Mouse (Mus musculus) lung, embryonic 15.5 days (tissue): ENCODE results near the gene Ctsc. TPM values are rescaled to one million over a fixed set of nuclear protein-coding genes. Genes with fewer than 3 reads are reported as not detected.
"Not testable (repeated sequence)": the region's sequence is repeated elsewhere in the genome, so short reads cannot be mapped to it uniquely, and the experiment has no call there.

Source experiments
- ATAC-seq: fragments of 200-750 bp; cut with Nextera tagmentation; 2 replicates; pipeline ENCODE4 v1.8.0; 2017; ENCODE audit warnings: moderate number of reproducible peaks, borderline replicate concordance; ENCODE audit not compliant: low FRiP score, low TSS enrichment; ENCODE audit errors: extremely low read depth
- H3K27ac ChIP-seq: fragments of 300-500 bp; sonication (generic); 2 replicates; pipeline ENCODE4 v1.5.1; 2015; ENCODE audit warnings: moderate library complexity, mild to moderate bottlenecking, inconsistent platforms
- H3K27me3 ChIP-seq: fragments of 300-500 bp; sonication (generic); 2 replicates; pipeline ENCODE4 v1.6.1; 2015; ENCODE audit warnings: inconsistent platforms
- H3K36me3 ChIP-seq: fragments of 300-500 bp; sonication (generic); 2 replicates; pipeline ENCODE4 v1.6.1; 2015; ENCODE audit warnings: inconsistent platforms
- H3K4me1 ChIP-seq: fragments of 300-500 bp; sonication (generic); 2 replicates; pipeline ENCODE4 v1.6.1; 2015; ENCODE audit warnings: inconsistent platforms
- H3K4me2 ChIP-seq: fragments of 300-500 bp; sonication (generic); 2 replicates; pipeline ENCODE4 v1.6.1; 2015; ENCODE audit warnings: inconsistent platforms, mild to moderate bottlenecking, moderate library complexity
- H3K4me3 ChIP-seq: fragments of 300-500 bp; sonication (generic); 2 replicates; pipeline ENCODE4 v1.5.1; 2015; ENCODE audit warnings: mild to moderate bottlenecking, inconsistent platforms
- H3K9ac ChIP-seq: fragments of 300-500 bp; sonication (generic); 2 replicates; pipeline ENCODE4 v1.6.1; 2015; ENCODE audit warnings: inconsistent platforms
- H3K9me3 ChIP-seq: fragments of 300-500 bp; sonication (generic); 2 replicates; pipeline ENCODE4 v1.6.1; 2016; ENCODE audit warnings: inconsistent platforms
- WGBS: fragments of 180-500 bp; shearing (Covaris S2); methylation state at CpG from one replicate; pipeline ENCODE4 v1.1.7; 2015; 5-methylcytosine and 5-hydroxymethylcytosine counted together
- polyA plus RNA-seq: library from polyadenylated mRNA; unstranded; fragments of >200 nt; fragmentation: Nextera tagmentation; extraction: Ambion mirVana; gene quantifications from 2 replicates; pipeline ENCODE4 v1.2.1, GENCODE M21; 2015

The Ctsc gene
- 120 and 136 TPM in 2 replicates for polyA plus RNA-seq

DNA sequence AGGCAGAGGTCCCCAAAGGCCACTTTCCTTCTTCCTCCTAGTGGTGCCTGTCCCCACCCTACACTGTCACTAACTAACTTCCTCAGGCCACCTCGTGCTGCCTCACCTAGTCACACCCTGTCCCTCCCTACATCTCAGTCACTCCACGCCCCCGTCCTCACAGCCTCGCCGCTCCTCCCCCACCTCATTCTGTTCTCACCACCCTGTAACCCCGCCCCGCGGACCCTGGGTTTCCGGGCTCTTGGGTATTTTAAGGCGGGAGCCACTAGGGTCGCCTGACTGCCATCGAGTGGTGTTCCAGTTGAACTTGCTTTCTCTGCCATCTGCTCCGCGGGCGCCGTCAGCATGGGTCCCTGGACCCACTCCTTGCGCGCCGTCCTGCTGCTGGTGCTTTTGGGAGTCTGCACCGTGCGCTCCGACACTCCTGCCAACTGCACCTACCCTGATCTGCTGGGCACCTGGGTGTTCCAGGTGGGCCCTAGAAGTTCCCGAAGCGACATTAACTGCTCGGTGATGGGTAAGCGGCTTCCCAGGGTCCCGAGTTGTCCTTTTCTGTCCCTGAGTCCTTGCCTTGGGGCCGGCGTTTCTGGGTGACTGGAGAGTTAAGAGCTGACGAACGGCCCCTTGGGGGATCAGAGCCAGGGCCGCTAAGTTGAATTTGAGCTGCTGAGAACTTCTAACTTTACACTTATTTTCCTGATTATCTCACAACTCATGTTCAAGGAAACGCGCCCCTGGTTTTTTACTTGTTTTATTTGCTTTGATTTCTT lies at the start of gene Ctsc:
Gene Ctsc, plus strand, starts transcription at position 228 of the 770 bp plus-strand sequence.
- peak within 1 kb of the TSS; percentile 65 for H3K9ac ChIP-seq
- H3K4me3 ChIP-seq = peak within 1 kb of the TSS; percentile 56
- H3K27ac ChIP-seq = peak within 1 kb of the TSS; percentile 85
- H3K27me3 ChIP-seq = no peaks in the 10 kb centered on the region
- peaks cover 11% of the 10 kb centered on the region; the same call in 1 of the 2 replicates for H3K36me3 ChIP-seq
- H3K9me3 ChIP-seq = no peaks in the 10 kb centered on the region
- peaks cover 8% of the 10 kb centered on the region; the same call in 1 of the 2 replicates for H3K4me1 ChIP-seq
- WGBS = under 1% methylated on average over 34 of the region's 34 CpGs
- H3K4me2 ChIP-seq = peak within 1 kb of the TSS; percentile 67
- peak; percentile 91 for ATAC-seq

DNA sequence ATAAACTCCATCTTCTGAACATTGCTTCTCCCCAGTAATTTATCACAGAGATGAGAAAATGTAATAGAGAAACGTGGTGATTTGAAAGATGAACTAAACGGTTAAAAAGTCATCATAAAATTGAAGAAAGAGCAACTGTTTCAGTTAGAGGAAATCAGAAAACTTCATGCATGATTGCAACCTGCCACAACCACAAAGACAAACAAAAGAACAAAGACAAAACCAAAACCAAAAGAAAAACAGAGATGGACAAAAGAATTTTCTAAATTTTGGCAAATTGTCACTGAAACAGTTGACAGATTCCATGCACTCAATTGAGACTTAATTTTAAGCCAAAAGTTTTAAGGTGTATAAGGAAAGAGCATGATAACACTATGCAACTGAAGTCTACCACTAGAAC lies 48.8 kb upstream of the Ctsc start:
- H3K9me3 ChIP-seq = no peaks in the 10 kb centered on the region
- no peaks in the 10 kb centered on the region for H3K4me1 ChIP-seq
- no peaks in the 10 kb centered on the region for H3K36me3 ChIP-seq
- H3K4me3 ChIP-seq = no peak overlapping the region
- no peak overlapping the region for H3K9ac ChIP-seq
- no peak overlapping the region for H3K27ac ChIP-seq
- no peak for ATAC-seq
- no peak overlapping the region for H3K4me2 ChIP-seq
- 56% methylated on average over 2 of the region's 2 CpGs for WGBS
- H3K27me3 ChIP-seq = no peaks in the 10 kb centered on the region

DNA sequence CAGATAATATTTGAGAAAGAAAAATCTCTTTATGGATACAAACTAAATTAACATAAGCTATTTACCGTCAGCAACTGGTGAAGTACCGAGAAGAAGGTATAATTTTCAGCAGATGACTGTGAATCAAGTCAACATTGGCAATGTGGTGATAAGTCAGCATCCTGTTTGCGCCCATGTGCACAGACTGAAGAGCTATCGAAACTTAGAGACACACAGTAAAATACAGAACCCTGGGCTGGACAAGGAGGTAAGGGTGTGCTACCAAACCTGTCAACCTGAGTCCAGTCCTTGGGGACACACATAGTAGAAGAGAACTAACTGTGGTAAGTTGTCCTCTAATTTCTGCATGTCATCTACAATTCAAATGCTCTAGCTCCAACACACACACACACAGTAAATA lies 47.8 kb upstream of the Ctsc start:
- Histone ChIP-seq H3K27ac (no peak overlapping the region), H3K9ac (no peak overlapping the region), H3K4me2 (no peak overlapping the region), H3K36me3 (no peaks in the 10 kb centered on the region), H3K4me1 (no peaks in the 10 kb centered on the region), H3K4me3 (no peak overlapping the region), H3K9me3 (no peaks in the 10 kb centered on the region), H3K27me3 (no peaks in the 10 kb centered on the region)
- 78% methylated on average over 4 of the region's 4 CpGs for WGBS
- no peak for ATAC-seq

DNA sequence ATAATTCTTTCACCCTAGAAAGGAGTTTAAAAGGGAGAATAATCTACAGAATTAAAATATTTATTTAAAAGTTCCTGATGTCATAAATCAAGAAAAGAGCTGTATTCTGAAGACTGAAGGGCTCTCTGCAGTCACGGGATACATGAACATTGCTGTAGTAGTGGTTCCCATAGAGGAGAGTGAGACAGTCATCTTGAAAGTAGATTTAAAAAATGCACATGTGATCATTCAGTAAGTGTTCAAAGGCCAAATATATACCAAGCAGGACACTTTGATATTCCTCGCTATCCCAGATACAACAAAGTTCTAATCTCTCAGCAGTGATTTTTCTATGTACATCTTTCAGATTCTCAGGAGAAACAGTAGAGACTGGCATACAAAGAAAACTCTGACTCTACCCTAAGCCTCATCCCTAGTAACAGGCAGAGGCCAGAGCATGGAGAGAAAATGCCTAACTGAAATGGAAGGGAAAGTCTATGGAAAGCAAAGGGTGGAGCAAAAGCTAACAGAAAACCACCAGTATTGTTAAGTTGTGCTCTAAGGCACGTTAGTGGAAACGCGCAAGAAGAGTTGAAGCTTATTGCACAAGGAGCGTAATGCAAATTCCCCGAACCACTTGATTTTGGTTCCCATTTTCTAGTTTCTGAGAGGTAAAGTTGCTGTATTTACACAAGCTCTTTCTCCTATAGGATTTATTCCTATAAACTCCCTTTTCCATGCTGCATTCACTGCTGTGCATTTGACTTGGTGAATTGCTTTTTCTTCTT lies 46.9 kb upstream of the Ctsc start:
- no peaks in the 10 kb centered on the region for H3K9me3 ChIP-seq
- no peaks in the 10 kb centered on the region for H3K36me3 ChIP-seq
- no peaks in the 10 kb centered on the region for H3K4me1 ChIP-seq
- no peak overlapping the region for H3K27ac ChIP-seq
- no peaks in the 10 kb centered on the region for H3K27me3 ChIP-seq
- no peak for ATAC-seq
- 88% methylated on average over 7 of the region's 7 CpGs for WGBS
- H3K9ac ChIP-seq = no peak overlapping the region
- H3K4me3 ChIP-seq = no peak overlapping the region
- H3K4me2 ChIP-seq = no peak overlapping the region

DNA sequence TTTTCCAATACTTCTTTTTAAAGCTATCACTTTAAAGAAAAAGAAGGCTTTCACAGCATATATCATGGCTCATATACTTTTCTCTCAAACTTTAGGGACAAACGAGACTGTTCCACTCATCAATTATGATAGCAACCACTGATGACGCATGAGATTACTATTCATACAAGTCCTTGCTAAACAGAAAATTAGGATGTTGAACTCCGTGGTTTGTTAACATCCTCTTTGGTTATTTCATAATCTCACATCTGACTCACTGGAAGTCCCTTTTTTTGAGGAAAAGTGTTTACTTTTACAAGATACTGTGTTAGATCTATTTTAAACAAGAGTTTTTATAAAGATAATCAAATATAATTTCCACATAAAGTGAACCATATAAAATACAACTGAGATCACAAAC lies 34.8 kb upstream of the Ctsc start:
- no peak overlapping the region for H3K4me3 ChIP-seq
- WGBS = 39% methylated on average over 3 of the region's 3 CpGs
- no peaks in the 10 kb centered on the region for H3K27me3 ChIP-seq
- no peak for ATAC-seq
- H3K9ac ChIP-seq = no peak overlapping the region
- no peaks in the 10 kb centered on the region for H3K9me3 ChIP-seq
- no peak overlapping the region for H3K27ac ChIP-seq
- no peaks in the 10 kb centered on the region for H3K36me3 ChIP-seq
- H3K4me2 ChIP-seq = no peak overlapping the region
- no peaks in the 10 kb centered on the region for H3K4me1 ChIP-seq

DNA sequence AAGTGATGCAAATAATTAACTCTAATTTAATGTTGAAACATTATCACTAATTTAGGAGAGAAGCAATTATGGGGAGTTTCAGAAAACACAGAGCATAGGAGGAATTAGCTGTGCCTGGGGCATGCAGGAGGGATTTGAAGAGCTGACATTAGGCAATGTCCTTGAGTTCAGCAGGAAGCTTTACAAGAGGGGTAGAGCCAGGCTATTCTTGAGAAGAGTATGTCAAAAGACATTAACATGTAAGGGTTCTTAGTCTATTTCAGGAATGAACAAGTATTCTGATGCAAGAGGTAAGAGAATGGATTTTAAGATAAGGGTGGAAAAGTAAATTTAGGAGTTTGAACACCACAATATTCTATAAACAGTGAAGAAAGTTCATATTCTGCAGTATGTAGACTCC lies 33.4 kb upstream of the Ctsc start:
- no peak overlapping the region for H3K27ac ChIP-seq
- H3K4me2 ChIP-seq = no peak overlapping the region
- no peaks in the 10 kb centered on the region for H3K36me3 ChIP-seq
- no peaks in the 10 kb centered on the region for H3K27me3 ChIP-seq
- H3K9ac ChIP-seq = no peak overlapping the region
- no peaks in the 10 kb centered on the region for H3K9me3 ChIP-seq
- no peaks in the 10 kb centered on the region for H3K4me1 ChIP-seq
- no peak overlapping the region for H3K4me3 ChIP-seq
- ATAC-seq = no peak

DNA sequence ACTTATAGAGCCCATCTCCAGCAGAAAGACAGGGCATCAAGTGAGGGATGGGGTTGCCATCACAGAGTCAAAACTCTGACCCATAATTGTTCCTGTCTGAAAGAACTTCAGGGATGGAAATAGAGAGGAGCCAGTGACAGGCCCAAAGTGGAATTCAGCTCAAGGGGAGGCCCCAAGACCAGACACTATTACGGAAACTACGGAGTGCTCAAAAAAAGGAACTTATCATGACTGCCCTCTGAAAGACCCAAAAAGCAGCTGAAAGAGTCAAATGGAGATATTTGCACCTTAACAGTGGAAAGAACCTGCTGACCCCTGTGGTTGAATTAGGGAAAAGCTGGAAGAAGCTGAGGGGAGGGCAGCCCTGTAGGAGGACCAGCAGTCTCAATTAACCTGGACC lies 27.5 kb upstream of the Ctsc start:
- 88% methylated on average over 2 of the region's 2 CpGs for WGBS
- H3K4me3 ChIP-seq, H3K36me3 ChIP-seq, H3K4me1 ChIP-seq, H3K9me3 ChIP-seq, H3K27me3 ChIP-seq, H3K27ac ChIP-seq, H3K9ac ChIP-seq, ATAC-seq, H3K4me2 ChIP-seq: not testable (repeated sequence)

DNA sequence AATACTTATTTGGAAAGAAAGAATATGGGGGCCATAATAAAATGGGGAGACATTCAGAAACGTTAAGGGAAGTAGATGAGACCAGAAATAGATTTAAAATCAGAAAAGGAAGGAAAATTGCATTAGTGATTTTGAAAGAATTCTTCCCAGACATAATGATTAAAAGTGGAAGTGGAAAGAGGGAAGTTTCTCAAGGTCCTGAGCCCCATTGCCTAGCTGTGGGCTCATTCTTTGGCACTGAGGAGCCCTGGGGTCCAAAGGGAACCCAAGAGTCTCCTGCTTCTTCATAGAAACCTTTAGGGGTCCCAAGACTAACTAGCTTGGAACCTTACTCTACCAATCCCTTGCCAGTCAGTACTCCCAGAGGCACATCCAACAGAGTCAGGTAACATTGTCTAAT lies 26.4 kb upstream of the Ctsc start:
- H3K36me3 ChIP-seq = no peaks in the 10 kb centered on the region
- H3K4me2 ChIP-seq = no peak overlapping the region
- no peak for ATAC-seq
- no peaks in the 10 kb centered on the region for H3K27me3 ChIP-seq
- no peak overlapping the region for H3K27ac ChIP-seq
- H3K4me3 ChIP-seq = no peak overlapping the region
- no peaks in the 10 kb centered on the region for H3K4me1 ChIP-seq
- no peak overlapping the region for H3K9ac ChIP-seq
- H3K9me3 ChIP-seq = no peaks in the 10 kb centered on the region; the same call in 1 of the 2 replicates
- 55% methylated on average over 1 of the region's 1 CpGs for WGBS

DNA sequence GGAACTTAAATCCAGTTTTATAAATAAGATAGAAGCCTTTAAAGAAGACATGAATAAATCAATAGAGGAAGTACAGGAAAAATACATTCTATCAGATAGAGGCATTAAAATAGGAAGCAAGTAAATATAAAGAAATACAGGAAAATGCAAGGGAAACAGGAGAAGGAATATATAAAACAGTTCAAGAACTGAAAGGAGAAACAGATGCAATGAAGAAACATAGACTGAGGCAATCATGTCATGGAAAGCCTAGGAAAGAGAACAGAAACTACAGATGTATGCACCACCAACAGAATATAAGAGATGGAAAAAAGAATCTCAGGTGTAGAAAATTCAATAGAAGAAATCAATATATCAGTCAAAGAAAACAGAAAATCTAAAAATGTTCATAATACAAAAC lies 25.8 kb upstream of the Ctsc start:
- Histone ChIP-seq H3K27me3 (no peaks in the 10 kb centered on the region), H3K4me3 (no peak overlapping the region), H3K4me2 (no peak overlapping the region), H3K9ac (no peak overlapping the region), H3K9me3 (no peaks in the 10 kb centered on the region; the same call in 1 of the 2 replicates), H3K27ac (no peak overlapping the region), H3K36me3 (no peaks in the 10 kb centered on the region), H3K4me1 (no peaks in the 10 kb centered on the region)
- ATAC-seq = no peak

DNA sequence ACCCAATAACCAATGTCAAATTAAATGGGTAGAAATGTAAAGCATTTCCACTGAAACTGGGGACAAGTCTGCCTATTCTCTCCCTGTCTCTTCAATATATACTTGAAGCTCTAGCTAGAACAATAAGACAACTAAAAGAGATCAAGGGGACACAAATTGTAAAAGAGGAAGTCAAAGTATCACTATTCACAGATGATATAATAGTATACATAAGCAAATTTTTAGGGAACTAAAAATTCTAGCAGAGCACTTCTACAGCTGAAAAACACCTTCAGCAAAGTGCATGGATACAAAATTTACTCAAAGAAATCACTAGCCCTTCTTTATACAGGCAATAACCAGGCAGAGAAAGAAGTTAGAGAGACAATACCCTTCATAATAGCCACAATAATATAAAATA lies 23.0 kb upstream of the Ctsc start:
- no peak overlapping the region for H3K4me3 ChIP-seq
- H3K4me1 ChIP-seq = no peaks in the 10 kb centered on the region
- no peaks in the 10 kb centered on the region; the same call in 1 of the 2 replicates for H3K9me3 ChIP-seq
- H3K27ac ChIP-seq = no peak overlapping the region
- H3K4me2 ChIP-seq = no peak overlapping the region
- H3K9ac ChIP-seq = no peak overlapping the region
- ATAC-seq = no peak
- H3K27me3 ChIP-seq = no peaks in the 10 kb centered on the region
- H3K36me3 ChIP-seq = no peaks in the 10 kb centered on the region

DNA sequence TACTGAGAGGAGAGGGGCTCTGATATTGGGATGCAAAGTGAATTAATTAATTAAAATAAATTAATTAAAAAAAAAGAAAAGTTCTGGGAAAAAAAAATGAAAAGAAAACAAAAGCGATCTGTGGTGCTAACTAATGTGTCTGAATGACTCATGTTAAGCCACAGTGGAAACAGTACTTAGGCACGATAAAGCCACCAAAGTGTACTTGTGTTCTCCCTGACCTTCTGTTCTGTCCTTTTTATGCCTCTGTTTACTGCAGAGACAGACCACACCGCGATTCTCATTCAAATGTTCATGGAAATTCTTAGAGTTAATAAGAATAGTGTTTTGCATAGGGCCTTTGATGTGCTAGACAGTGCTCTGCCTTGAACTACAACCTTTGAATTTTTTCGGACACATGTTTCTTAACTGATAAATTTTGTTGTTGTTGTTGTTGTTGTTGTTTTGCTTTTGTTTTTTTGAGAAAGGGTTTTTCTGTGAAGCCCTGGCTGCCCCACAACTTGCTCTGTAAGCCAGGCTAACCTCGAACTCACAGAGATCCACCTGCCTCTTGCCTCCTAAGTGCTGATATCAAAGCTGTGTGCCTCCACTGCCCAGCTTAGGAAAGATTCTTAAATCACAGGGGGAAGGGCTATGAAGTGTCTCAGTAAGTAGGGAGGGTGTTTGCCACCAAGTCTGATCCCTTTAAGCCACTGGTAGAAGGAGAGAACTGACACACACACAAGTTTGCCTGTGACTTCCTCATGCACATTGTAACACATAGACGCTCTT lies 18.5 kb upstream of the Ctsc start:
- no peak for ATAC-seq
- no peaks in the 10 kb centered on the region for H3K27me3 ChIP-seq
- no peaks in the 10 kb centered on the region for H3K36me3 ChIP-seq
- no peak overlapping the region for H3K4me2 ChIP-seq
- no peak overlapping the region for H3K27ac ChIP-seq
- H3K4me1 ChIP-seq = no peaks in the 10 kb centered on the region
- no peak overlapping the region for H3K4me3 ChIP-seq
- 68% methylated on average over 7 of the region's 7 CpGs for WGBS
- H3K9ac ChIP-seq = no peak overlapping the region
- H3K9me3 ChIP-seq = no peaks in the 10 kb centered on the region

DNA sequence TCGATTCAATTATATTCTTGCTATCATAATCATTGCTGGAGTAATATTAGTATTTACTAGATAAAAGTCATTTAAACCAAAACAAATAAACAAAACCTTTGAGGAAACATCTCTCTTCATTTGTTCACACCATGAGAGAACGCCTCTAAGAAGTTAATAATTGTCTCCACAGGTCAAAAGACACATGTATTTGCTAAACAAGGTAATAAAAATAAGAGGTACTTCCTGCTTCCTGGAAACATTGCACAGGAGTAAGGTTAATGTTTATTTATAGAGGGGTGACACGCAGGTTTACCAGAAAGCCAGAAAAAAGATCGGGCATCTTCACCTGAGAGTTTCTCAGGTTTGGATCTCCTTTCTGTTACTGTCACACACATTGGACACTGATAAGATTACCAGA lies 16.1 kb upstream of the Ctsc start:
- H3K4me1 ChIP-seq = no peaks in the 10 kb centered on the region

More for the DNA sequence above, 16.1 kb upstream of the Ctsc start:
- Histone ChIP-seq H3K9me3 (no peaks in the 10 kb centered on the region), H3K36me3 (no peaks in the 10 kb centered on the region), H3K9ac (no peak overlapping the region), H3K27ac (no peak overlapping the region), H3K4me3 (no peak overlapping the region), H3K27me3 (no peaks in the 10 kb centered on the region), H3K4me2 (no peak overlapping the region)
- 59% methylated on average over 4 of the region's 4 CpGs for WGBS
- no peak for ATAC-seq
